Mouse (Mus musculus) brain, embryonic 14.5 days (tissue): ENCODE data around the gene Sptb. TPM values are rescaled to one million over a fixed set of nuclear protein-coding genes. Genes with fewer than 3 reads are reported as not detected.
A peak's percentile ranks its signal among the peaks of the same experiment; 100 is the strongest.

Source experiments
- DNase-seq: peaks from one replicate; pipeline ENCODE4 v3.0.0-alpha.2; 2011; ENCODE audit warnings: low read depth
- CTCF ChIP-seq: fragments of 200-500 bp; IDR thresholded peaks from 2 replicates; pipeline ENCODE4 v1.5.1; 2012; ENCODE audit warnings: inconsistent platforms, mild to moderate bottlenecking, moderate library complexity, borderline replicate concordance; ENCODE audit not compliant: insufficient read depth, insufficient read length; ENCODE audit errors: extremely low read depth
- POLR2A ChIP-seq: fragments of 200-500 bp; IDR thresholded peaks from 2 replicates; pipeline ENCODE4 v1.6.1; 2012; ENCODE audit warnings: mild to moderate bottlenecking, inconsistent platforms, borderline replicate concordance; ENCODE audit not compliant: poor library complexity, insufficient read depth, insufficient read length, severe bottlenecking; ENCODE audit errors: extremely low read depth
- polyA plus RNA-seq: library from polyadenylated mRNA; depleted of rRNA; stranded (reverse); fragments of >200 nt; gene quantifications from 2 replicates; pipeline ENCODE4 v1.2.3, GENCODE M21; 2012

Sptb gene
- polyA plus RNA-seq, 1 experiment = 8.4 TPM

DNA sequence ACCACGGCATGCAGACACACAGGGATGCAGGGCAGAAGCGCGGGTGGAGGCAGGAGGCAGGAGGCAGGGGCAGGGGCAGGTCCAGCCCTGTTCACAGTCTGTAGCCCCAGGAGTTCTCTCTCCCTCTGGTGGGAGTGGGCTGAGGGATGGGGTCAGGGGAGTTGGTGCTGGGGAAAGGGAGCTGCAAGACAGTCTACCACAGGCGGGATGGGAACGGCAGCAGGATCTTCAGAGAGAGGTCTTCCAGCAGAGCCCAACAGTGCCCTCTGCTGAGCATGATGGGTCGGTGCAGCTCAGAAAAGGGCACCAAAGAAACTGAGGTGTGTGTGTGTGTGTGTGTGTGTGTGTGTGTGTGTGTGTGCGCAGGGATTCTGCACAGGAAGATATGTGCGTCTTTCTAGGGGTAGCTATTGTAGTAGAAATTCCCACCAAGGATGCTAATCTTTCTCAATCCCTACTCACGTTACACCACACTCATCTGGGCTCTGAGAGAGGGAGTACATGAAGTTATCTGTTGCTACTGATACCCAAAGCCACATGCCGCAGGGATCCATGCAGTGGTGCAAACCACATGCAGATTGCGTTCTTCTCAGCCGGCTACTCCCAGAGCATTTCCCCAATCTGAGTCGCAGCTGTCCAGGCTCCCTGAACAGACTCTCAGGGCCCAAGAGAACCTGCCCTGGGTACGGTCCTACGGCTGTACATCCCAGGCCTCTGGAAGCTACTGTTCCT, 113.9 kb downstream of the Sptb start:
- peak; percentile 84 for DNase-seq
- TF ChIP-seq CTCF = peak; percentile 86
- no peak for TF ChIP-seq POLR2A

DNA sequence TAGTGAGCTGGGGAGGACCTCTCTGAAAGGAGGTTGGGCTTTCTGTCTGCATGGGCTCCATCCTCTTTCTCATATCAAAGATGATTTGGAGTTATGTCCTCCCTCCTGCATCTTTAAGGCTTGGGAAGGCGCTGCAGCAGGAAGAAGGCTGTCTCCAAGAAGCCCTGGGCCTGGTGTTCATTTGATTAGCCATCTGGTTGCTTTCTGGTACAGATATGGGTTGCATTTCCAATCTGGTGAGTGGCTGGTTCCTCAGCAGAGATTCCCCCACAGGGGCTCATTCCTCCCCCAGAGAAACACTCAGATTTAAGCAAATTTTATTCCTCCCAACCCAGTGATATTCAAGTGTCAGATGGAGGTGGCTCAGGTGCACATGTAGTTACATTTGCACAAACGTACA, 114.5 kb downstream of the Sptb start:
- DNase-seq = no peak
- TF ChIP-seq CTCF (no peak), POLR2A (no peak)

DNA sequence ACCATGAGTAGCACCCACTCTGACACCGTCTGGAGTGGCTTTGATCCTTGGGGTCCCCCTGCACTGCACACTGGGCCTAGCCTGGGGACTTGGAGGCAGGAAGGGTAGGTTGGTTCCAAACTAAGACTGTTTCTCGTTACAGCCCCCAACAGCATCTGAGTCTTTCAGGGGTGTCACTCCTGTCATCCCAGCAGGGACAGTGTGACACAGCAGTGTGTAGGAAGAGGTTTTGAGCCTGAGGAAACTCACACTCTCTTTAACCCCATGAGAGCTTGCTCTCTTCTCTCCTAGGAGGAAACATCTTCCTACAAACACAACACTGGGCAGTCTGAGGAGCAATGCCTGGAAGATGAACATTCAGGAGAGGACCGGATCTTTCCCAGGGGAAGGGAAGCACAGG, 115.8 kb downstream of the Sptb start:
- DNase-seq = no peak
- TF ChIP-seq POLR2A (no peak), CTCF (no peak)

DNA sequence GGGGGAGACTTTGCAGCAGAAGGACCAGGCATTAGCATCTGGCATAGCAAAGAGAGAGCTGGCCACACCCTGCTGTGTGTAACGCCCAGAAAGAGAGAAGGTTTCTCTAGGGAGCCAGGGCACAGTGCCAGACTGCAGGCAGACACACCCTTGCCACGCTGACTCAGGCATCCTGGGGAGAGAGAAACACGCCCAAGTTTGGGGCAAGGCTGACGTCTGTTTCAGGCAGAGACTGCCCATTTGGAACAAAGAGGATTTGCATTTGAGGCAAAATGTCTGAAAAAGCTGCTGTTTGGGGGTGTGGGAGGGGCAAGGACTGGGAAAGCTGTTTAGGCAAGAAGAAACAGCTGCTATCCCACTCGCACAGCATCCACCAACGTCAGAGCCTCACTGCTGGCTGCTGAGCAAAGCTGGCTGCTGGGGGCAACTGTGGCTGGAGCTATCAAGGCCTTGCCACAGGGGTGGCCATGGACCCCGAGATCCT, 116.5 kb downstream of the Sptb start:
- peak; percentile 72 for DNase-seq
- no peak for TF ChIP-seq CTCF
- TF ChIP-seq POLR2A = no peak

DNA sequence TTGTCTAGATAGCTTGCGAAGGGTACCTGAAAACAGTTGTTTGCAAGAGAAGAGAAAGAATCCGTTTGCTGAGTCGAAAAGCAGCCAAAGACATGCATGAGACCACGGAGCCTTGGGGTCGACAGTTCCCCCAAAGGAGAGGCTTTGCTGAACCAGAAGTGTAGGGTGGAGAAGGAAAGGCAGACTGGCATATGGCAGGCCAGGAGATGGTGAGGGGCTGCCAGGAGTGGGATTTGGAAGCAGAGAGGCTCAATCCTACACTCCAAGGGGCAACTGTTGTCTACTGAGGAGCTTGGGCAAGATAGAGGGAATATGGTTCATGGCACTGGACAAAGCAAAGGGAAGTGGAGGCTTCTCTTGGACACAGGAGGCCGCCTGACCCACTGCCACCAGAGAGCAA, 117.1 kb downstream of the Sptb start:
- DNase-seq = no peak

DNA sequence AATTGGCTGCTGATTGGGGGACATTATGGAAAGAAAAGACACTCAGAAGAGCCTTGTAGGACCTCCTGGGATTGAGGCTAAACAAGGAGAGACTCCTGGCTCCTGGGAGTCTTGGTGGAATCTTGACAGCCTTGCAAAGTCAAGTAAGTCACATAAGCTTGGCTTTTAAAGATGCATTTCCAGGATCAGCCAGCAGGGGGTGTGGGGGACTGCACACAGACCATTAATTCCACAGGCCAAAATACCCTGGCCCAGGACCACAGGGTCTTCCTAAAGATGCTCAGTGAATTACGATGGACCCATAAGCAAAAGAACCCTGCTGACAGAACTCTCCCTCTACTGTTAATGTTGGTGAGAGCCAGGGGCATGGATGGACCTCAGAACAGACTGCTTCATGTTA, 118.1 kb downstream of the Sptb start:
- TF ChIP-seq CTCF (peak; percentile 79), POLR2A (no peak)
- peak; percentile 76 for DNase-seq

More for the DNA sequence above, 117.1 kb downstream of the Sptb start:
- no peak for TF ChIP-seq CTCF
- TF ChIP-seq POLR2A = no peak

DNA sequence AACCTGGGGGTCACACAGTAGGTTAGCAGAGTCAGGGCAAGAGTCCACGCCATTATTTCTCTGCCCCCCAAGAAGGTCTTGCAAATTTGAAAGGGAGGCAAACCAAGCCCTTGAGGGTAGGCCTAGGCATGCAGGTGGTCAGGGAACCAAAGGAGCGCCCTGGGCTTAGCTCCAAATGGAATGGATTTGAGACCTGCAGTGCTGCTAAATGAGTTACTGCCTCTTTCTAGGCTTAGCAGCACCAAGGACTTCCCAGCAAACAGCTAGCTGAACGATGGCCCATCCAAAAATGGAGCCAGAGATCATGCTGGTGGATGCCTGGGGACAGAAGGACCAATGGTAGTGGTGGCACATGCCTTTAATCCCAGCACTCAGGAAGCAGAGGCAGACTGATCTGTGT, 119.3 kb downstream of the Sptb start:
- no peak for TF ChIP-seq CTCF
- TF ChIP-seq POLR2A = no peak
- no peak for DNase-seq

DNA sequence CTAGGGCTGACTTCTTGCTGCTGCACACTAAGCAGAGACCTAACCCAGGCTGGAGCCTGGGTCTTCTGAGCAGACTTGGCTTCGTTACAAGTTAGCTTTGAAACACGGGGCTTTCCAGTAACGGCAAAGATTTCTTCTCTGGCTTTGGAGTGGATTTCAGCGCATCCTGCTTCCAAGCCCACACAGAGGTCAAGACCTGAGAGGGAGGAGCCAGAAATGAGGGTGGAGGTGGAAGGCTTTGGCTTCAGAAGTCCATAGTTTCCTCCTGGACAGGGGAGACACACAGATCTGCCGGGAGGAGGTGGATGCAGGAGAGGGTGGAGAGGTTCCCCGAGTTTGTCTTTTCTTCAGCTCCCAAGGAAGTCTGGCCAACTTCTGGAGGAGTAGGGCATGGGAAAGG, 120.8 kb downstream of the Sptb start:
- TF ChIP-seq POLR2A (no peak), CTCF (no peak)
- no peak for DNase-seq

DNA sequence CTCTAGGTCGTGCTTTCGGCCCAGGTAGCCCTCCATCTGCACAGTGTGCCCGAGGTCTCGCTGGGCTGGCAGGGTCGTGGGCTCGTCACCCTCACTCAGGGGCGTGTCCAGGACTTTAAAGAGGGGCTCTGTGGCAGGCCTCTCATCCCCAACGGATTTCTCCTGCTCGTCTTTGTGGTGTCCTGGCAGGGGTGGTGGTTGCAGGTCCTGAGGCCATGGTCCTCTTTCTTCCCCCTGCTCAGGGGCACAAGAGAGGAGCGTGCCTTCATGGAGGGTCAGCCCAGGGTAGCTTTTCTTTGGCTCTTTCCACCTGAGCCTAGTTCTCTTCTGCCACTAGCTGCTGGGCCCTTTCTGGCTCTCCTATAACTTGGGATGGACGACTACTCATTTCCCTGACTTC, 123.0 kb downstream of the Sptb start:
- TF ChIP-seq POLR2A (no peak), CTCF (no peak)
- no peak for DNase-seq

DNA sequence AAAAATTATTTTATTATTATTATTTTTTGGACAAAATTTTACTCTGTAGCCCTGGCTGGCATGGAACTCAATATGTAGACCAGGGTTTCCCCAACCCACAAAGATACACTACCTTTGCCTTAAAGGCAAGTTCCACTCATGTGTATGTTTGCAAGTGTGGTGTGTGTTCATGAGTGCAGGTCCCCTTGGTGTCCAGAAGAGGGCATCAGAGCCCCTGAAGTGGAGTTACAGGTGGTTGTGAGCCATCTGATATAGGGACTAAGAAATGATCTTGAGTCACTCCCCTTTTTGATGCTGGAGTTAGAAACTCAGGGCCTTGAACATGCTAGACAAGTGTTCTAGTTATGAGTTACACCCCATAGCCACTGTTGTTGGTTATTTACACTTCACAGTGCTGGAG, 125.3 kb downstream of the Sptb start:
- TF ChIP-seq POLR2A (no peak), CTCF (no peak)

DNA sequence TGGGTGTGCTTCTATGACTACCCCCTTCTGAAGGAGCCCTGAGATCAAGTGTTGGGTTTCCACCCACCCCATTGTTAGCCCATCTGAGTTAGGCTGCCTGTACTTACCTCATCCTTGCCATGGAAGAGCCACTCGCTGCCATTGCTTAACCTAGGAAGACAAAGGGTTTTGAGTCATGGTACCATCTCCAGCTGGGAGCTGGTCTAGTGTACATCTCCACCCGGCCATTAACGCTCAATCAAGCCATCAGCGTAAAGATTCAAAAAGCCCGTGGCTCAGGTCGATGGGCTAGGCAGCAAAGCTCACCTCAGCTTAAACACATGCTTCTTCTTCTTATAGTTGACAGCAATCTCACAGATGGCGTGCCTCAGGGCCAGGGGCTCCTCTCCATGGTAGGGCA, 126.9 kb downstream of the Sptb start:
- DNase-seq = no peak
- no peak for TF ChIP-seq POLR2A
- no peak for TF ChIP-seq CTCF

More for the DNA sequence above, 125.3 kb downstream of the Sptb start:
- no peak for DNase-seq

DNA sequence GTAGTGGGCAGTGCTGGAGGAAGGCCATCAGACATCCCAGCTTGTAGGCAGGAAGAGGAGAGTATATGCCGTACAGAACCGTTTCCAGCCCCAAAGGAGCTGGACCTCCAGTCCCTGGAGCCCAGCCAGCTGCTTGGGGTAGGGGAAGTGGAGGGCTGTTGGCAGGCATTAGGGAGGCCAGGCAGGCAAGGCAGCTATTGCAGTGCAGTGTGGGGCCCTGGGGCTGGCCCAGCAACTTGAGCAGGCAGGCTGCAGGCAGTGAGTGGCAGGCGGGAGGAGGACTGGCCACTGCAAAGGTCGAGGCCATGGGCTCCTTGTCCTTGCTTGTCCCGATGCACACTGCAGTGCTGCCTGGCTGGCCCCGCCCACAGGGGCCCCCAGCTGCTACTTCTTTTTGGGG, 127.5 kb downstream of the Sptb start:
- peak; percentile 69 for DNase-seq
- TF ChIP-seq CTCF = no peak
- TF ChIP-seq POLR2A = no peak
